Mouse (Mus musculus): ENCODE results near the gene D2hgdh.
"Not testable (repeated sequence)": the region's sequence is repeated elsewhere in the genome, so short reads cannot be mapped to it uniquely, and the experiment has no call there.

The D2hgdh gene

DNA sequence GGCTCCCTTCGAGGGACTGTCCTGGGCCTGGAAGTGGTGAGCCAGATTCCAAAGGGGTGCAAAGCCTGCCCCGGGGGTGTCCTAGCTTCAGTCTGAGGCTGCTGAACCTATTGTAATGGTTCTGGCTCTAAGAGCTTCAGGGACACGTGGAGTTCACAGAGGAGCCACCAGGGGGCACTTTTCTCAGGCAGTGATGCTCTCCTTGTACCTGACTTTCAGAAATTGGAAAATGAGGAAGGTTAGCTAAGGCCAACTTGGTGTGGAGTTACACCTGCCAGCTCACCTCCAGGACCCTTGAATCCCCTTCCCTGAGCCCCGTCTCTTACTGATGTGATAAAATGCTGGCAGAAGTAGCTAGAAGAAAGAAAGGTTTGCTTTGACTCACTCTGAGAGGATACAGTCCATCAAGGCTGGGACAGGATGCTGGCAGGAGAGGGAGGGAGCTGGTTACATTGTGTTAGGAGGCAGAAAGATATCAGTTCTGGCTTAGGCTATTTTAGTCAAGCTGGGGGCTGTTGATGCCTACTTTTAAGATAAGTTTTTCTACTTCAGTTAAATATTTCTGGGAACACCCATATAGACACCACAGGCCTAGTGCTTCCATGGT, 8.1 kb downstream of the D2hgdh start:
- not testable (repeated sequence) for DNase-seq

DNA sequence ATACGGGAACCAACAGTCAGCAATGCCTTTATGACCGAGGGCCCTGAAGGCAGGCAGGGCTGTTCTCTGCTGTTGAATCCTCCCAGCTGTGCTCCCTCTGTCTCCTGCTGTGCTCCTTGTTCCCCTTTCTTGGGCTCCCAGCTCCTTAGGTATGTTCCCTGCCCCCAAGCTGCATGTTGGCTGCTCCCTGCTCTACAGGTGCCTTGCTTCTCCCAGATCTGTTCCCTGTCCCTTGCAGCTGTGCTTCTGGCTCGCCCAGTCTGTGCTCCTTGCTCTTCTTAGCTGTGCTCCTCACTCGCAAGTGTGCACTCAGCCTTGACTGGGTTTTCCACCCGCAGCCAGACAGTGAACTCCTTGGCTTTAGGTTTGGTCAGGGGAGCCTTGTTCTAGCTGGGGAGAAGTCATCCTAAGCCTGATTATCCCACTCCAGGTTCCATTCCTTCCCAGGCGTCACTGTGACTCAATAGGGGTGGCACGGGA, 10.0 kb downstream of the D2hgdh start:
- DNase-seq, result no peak

DNA sequence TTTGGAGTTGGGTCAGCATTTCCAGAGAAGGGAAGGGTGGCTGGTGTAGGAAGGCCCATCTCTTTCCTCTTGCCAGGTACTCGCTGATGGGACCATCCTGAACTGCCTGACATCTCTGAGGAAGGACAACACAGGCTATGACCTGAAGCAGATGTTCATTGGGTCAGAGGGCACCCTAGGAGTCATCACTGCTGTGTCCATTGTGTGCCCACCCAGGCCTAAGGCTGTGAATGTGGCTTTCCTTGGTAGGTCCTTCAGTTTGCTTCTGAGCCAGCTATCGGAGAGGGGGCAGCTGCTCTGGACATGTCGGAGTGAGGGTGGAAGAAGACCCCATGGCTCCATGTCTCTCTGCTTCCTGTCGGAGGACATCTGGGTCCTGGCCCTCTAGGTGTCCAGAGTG, 10.5 kb downstream of the D2hgdh start:
- DNase-seq, result no peak

DNA sequence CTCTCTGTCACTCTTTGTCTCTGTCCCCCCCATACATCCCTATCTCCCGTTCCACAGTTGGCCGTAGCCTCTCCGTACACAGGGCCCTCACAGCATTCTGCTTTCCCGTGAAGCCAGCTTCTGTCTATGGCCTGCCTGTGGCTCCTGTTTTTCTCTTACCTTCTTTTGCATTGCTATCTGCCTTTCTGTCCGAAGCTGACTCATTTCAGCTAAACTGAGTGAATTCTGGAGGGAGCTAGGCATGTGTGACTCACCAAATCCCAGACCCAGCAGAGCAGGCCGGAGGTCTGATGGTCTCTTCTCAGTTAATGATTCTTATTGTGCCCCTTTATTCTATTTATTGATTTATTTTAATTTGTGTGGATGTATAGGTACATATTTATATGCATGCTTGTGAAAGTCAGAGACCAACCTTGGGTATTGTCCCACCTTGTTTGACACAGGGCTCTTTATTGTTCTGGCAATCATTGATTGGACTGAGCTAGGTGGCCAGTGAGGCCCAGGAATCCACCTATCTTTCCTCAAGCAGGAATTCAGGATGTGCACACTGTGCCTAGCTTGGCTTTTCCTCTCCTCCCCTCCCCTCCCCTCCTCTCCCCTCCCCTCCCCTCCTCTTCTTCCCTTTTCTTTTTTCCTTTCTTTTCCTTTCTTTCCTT, 11.3 kb downstream of the D2hgdh start:
- no peak for DNase-seq

DNA sequence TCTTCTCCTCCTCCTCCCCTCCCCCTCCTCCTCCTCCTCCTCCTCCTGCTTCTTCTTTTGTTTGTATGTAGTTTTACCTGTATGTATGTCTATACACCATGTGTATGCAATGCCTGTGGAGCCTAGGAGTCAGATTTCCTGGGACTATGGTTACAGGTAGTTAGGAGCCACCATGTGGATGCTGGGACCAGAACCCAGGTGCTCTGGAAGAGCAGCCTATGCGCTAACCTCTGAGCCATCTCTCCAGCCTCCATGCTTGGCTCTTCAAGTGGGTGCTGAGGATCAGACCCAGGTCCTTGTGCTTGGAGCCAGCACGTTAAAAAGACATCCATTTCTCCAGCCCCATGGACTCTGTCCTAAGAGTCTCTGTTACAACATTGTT, 11.8 kb downstream of the D2hgdh start:
- DNase-seq, result no peak

DNA sequence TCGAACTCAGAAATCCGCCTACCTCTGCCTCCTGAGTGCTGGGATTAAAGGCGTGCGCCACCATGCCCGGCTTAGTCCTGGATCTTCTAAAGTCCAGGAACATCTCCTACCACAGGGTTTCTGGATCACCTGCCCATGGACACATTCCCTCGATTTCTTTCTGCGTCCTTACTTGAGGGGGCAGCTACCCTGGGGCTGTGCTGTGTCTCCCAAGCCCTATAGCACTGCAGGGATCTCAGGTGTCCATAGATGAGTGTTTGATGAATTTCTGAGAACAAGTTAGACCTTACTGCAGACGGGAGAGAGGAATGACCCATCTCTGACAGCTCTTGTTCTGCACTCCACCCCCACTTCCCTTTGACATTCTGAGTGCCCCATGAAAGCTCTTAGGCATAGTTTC, 12.6 kb downstream of the D2hgdh start:
- DNase-seq, result no peak

DNA sequence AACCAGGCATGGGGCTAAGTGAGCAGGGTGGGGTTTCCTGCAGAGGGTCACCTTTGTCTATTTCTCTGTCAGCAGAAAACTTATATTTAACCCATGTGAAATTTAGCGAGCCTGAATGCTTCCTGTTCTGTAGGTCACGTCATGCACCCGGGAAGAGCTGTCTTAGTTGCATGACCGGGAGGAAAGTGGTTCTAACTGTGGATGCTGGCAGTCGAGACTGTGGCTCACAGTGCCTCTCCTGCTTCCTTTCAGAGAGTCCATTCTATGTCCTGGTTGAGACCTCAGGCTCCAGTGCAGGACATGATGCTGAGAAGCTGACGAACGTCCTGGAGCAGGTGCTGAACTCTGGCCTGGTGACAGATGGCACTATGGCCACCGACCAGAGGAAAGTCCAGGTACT, 13.9 kb downstream of the D2hgdh start:
- DNase-seq, result not testable (repeated sequence)

DNA sequence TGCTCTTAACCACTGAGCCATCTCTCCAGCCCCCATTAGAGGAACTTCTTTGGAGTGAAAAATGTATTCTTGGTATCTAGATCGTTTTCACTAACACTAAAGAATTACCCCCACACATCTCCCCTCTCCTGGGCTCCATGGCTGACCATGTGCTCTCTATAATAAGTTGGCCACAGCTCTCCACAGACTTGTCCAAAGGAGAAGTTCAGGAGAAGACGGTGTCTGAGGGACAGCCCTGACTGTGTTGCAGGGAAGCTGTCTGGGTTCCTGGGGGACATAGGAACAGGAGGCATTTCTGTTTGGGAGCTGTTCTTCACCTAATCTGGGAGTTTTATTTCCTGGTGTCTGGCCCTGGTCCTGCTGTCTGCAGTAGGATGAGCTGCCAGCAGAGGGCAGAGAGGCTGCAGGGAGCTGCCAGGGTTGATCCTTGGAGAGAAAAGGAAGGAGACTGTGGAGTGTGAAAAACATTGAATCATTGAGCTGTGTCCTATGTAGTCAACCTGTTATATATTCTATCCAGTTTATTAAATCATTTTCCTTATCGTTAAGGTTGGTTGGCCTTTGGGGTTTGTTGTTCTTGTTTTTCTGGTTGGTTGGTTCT, 21.2 kb downstream of the D2hgdh start:
- not testable (repeated sequence) for DNase-seq

DNA sequence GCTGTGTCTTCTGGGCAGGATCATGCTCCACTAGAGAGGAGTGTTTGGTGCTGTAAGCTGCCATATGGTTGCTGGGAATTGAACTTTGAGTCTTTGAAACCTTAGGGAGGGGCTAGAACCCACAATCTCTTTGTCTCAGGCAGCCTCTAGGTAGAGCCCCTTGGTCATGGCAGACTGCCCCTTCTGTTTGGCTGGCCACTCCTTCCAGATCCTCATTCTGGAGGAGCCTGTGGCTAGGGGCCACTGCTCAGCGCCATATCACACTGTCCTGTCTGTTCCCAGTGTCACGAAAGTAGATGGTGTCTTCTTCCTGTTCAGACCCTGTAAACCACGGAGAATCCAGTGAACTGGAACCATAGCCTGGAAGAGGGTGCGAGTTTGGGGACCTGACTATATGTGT, 31.1 kb downstream of the D2hgdh start:
- not testable (repeated sequence) for DNase-seq

DNA sequence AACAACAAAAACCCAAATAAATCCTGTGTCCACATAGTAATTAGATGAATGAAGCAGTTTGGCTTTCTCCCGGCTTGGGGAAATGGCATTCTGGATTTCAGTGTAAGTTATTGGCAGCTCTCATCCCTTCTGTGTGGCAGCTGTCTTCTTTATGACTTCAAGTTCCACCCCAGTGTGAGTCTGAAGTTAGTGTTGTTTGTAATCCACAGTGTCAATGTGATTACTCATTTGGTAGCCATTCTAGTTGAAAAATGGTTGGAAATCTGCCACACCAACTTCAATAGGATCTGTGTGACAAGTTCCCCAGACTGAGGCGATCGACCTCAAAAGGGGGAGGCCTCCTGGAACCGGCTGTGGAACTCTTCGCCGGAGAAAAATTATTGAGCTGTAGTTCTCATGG, 32.7 kb downstream of the D2hgdh start:
- no peak for DNase-seq

DNA sequence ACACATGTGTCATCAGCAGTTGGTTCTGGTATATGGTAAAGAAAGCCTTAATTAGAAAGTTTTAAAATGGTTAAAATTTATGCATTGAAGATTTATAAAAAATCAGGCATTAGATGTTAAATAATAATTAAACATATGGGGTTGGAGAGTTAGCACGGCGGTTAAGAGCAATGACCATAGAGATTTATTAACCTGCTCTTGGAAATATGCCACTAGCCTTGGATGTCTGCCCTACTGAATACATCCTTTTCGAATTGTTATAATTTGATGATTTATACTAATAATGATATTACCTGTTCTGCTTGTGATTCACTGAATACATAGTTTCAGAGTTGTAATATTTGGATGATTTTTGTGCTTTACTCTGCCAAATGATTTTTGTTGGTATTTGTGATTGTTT, 33.3 kb downstream of the D2hgdh start:
- no peak for DNase-seq

DNA sequence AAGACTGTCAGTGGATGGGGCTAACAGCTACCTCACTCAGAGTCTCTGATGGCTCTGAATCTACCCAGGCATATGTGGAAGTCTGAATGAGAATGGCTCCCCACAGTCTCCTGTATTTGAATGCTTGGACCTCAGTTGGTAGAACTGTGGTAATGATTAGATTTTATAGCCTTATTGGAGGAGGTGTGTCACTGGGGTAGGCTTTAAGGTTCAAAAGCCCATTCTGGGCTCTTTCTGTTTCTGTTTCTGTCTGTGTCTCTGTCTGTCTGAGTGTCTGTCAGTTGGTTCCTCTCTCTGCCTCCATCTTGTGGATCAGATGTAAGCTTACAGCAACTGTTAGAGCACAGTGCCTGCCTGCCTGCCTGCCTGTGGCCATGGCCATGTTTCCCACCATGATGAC, 34.9 kb downstream of the D2hgdh start:
- no peak for DNase-seq

DNA sequence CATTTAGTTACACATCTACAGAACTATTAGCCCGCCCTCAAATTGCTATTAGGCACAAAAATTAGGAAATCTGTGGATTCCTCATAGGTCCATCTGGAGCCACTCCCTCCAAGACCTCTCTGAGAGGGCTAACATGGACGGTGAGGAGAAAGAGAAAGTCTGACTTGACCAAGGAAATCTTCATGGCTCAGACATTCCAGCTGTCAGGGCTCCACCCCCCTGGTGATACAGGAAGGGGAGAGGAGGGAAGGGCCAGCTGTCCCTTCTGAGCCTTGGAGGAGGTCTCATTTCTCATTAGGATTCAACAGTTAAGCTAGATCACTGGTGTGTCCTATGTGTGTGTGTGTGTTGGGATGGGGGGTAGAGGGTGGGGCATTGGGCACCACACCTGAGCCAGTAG, 36.3 kb downstream of the D2hgdh start, which contains the start of gene Gal3st2:
TSS of gene Gal3st2 (plus strand) at position 259 of the 400 bp plus-strand sequence.
- DNase-seq, result not testable (repeated sequence)

DNA sequence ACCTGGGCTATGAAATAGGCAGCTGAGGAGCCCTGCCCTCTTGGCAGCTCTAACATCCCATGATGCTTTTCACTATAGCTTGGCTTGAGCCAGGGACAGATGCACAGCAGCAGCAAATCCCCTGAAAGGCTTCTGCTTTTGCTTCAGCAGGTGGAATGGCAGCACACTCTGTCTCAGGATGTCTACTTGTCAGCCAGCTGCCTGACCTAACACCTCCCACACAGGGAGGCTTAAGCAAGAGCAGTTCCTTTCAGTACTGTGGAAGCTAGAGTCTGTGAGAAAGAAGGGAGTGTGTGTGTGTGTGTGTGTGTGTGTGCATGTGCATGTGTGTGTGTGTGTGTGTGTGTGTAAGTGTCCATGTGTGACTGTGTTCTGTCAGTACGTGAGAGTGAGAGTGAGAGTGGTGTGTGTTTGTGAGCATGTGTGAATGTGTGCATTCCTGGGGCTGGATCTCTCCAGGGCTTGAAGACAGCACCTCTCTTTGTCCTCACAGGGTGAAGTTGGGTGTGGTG, 46.9 kb downstream of the D2hgdh start:
- DNase-seq, result not testable (repeated sequence)

DNA sequence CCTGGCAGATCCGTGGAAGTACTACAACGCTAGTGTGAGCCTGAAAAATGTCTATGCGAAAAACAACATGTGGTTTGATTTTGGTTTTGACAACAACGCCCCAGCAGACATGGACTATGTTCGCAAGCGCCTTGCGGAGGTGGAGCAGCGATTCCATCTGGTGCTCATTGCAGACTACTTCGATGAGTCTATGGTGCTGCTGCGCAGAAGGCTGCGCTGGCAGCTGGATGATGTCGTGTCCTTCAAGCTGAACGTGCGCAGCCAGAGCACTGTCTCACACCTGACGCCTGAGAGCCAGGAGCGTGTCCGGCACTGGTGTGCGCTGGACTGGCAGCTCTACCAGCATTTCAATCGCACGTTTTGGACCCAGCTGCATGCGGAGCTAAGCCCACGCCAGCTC, 49.7 kb downstream of the D2hgdh start:
- not testable (repeated sequence) for DNase-seq

DNA sequence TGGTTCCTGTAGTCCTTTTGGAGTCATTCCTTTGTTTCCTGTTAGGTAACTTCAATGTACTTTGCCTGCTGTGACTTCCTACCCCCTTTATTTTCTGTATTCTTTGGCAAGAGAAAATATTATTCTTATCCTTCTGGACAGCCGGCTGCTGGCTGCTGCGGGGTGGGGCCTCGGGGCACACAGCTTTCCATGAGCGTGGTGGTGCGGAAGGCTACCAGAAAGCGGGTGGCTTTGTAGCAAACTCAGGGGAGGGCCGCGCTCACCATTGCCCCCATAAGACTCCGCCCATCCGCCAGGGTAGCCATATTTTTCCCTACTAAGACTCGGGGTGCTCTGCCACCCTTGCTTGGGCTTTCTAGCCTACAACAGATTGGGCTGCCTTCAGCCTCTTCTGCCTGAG, 57.1 kb downstream of the D2hgdh start:
- not testable (repeated sequence) for DNase-seq

DNA sequence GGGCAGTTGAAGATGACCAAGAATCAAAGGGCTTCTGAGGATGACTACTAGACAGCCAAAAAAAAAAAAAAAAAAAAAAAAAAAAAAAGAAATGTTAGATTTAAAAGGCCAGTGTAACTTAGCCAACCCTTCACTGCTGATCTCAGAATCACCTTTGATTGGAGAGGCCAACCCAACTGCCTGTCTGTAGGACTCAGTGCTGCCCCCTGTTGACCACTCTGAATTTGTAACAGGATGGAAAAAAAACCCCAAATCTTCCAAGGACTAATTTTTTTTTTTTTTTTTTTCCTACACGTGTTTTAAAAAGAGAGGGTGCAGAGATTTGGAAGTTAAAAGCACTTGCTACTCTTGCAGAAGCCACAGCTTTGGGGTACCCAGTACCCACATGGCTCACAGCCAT, 66.2 kb downstream of the D2hgdh start:
- not testable (repeated sequence) for DNase-seq

DNA sequence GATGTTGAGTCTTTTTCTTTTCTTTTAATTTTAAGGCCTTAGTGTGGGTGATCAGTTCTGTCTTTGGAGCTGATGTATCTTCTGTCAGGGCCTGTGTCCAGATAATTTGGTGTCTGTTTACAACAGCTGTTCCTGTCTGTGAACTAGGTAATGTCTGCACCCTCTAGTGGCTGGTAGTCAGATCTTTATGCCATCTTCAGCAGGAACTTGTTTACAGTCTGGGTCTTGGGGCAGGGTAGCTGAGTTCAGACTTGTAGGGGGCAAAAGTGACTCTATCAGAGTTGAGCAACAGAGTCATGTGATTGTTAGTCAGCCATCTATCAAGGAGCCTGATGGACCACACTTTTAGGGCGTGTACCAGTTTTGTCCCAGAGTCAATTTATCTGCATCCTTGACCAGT, 72.7 kb downstream of the D2hgdh start:
- DNase-seq, result not testable (repeated sequence)

DNA sequence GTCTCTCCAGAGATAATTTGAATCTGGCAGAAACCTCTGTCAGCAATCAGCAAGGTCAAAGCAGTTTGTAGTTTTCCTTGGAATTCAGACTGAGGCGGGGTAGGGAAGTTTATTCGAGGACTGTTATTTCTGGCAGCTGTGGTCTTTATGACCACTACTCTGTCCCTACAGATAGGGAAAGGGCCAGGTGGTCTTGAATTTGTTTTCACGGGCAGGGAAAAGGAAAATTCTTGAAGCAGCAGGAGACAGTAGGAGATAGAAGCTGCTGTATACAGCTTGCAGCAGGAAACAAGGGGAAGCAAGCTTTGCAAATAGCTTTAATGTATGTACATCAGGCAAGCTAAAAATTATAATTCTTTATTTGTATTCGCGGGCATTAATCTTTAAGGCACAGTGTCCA, 76.6 kb downstream of the D2hgdh start:
- not testable (repeated sequence) for DNase-seq

Measured in thymus, adult 18-20 months (tissue).